Mouse (Mus musculus): ENCODE results near the gene Tbc1d9.

- no peak for TF ChIP-seq CTCF (IDR thresholded peaks at IDR 0.05; ENCODE audit: control insufficient read depth, insufficient read depth, low read length)
- TF ChIP-seq POLR2A (IDR thresholded peaks at IDR 0.05; ENCODE audit: borderline replicate concordance, control insufficient read depth, low read depth, low read length) = no peak
Observed at GRCm38 (mm10) chr8:83169127-83169526, 4.0 kb downstream of the Tbc1d9 start.

Data from bone marrow, adult 2 months (tissue).